ENCODE assay signal across 8 mouse cellular contexts in genomic region chr5:48889395-48890194, GRCm38 (mm10).
DNase-seq lines count a peak whose midpoint lies in the region; ATAC-seq and TF ChIP-seq lines count a peak whose summit lies in the region.

No protein-coding gene starts in this region.

- ATAC-seq in heart, postnatal 0 days (ENCODE audit: insufficient read depth, low read depth) = no peak
- peak; percentile 72 for ATAC-seq in cerebellum, adult (ENCODE audit: insufficient number of reproducible peaks, low FRiP score, low TSS enrichment)
- ATAC-seq in forebrain, embryonic 13.5 days = peak; percentile 94
- peak; percentile 78 for ATAC-seq in midbrain, embryonic 14.5 days (ENCODE audit: low FRiP score, low TSS enrichment)

- H3K27ac ChIP-seq in heart, postnatal 0 days (ENCODE audit: low read depth) = no peak overlapping the region
- H3K27ac ChIP-seq in forebrain, embryonic 13.5 days = no peak overlapping the region
- 0 out of 2 replicates have a peak overlapping the region, but pooled peaks have one; percentile 53 for H3K27ac ChIP-seq in midbrain, embryonic 14.5 days (replicated peaks; ENCODE audit: low read depth, low read length)

- H3K4me1 ChIP-seq in heart, postnatal 0 days (ENCODE audit: control insufficient read depth, insufficient read depth) = no peaks in the 10 kb centered on the region
- 0 out of 2 replicates have a peak, but pooled peaks cover 3% of the 10 kb centered on the region for H3K4me1 ChIP-seq in forebrain, embryonic 13.5 days
- 0 out of 2 replicates have a peak, but pooled peaks cover 3% of the 10 kb centered on the region for H3K4me1 ChIP-seq in midbrain, embryonic 14.5 days (ENCODE audit: control insufficient read depth, insufficient read depth, low read length)

- intact Hi-C loops in heart, postnatal 36 days (cut with DNase I) = no loop called here
- intact Hi-C loops in left cerebral cortex, postnatal 36 days (cut with DNase I) = no loop called here

- H3K4me3 ChIP-seq in heart, postnatal 0 days (ENCODE audit: low read depth, low read length) = no peak overlapping the region
- H3K4me3 ChIP-seq in forebrain, embryonic 13.5 days = peak overlapping the region; percentile 37
- peak overlapping the region; percentile 35 for H3K4me3 ChIP-seq in midbrain, embryonic 14.5 days (replicated peaks; ENCODE audit: low read depth, low read length)

- TF ChIP-seq EP300 in heart, postnatal 0 days (IDR thresholded peaks at IDR 0.05; ENCODE audit: low read depth) = no peak

- H3K9me3 ChIP-seq in heart, postnatal 0 days (replicated peaks; ENCODE audit: control insufficient read depth, low read length) = no peaks in the 10 kb centered on the region
- no peaks in the 10 kb centered on the region for H3K9me3 ChIP-seq in forebrain, embryonic 13.5 days (replicated peaks)
- H3K9me3 ChIP-seq in midbrain, embryonic 14.5 days (ENCODE audit: control insufficient read depth, low read length) = no peaks in the 10 kb centered on the region

- no peak for DNase-seq in heart, postnatal 0 days (ENCODE audit: low spot score)
- no peak for DNase-seq in heart, postnatal 36 days
- DNase-seq in left cerebral cortex, postnatal 36 days (ENCODE audit: low spot score in 2 of 2) = peak; percentile 16 to 24
- peak; percentile 78 for DNase-seq in midbrain, embryonic 14.5 days
- DNase-seq in testis, postnatal 14 days (ENCODE audit: low spot score) = peak; percentile 13
- DNase-seq in urinary bladder, postnatal 36 days (ENCODE audit: low spot score in 2 of 2) = no peak

- no peak overlapping the region for H3K9ac ChIP-seq in heart, postnatal 0 days (replicated peaks; ENCODE audit: low read depth, low read length)
- H3K9ac ChIP-seq in forebrain, embryonic 13.5 days = peak overlapping the region; percentile 54
- peak overlapping the region; percentile 45 for H3K9ac ChIP-seq in midbrain, embryonic 14.5 days (replicated peaks; ENCODE audit: low read length)

- H3K4me2 ChIP-seq in heart, postnatal 0 days (ENCODE audit: low read depth, low read length) = peak overlapping the region; percentile 33
- H3K4me2 ChIP-seq in forebrain, embryonic 13.5 days = peak overlapping the region; percentile 62
- peak overlapping the region; percentile 65 for H3K4me2 ChIP-seq in midbrain, embryonic 14.5 days (ENCODE audit: low read length)

- 9% methylated on average over 18 of the region's 18 CpGs for WGBS in heart, postnatal 0 days
- WGBS in forebrain, embryonic 13.5 days = 4% methylated on average over 18 of the region's 18 CpGs
- WGBS in midbrain, embryonic 14.5 days = under 1% methylated on average over 18 of the region's 18 CpGs

- H3K27me3 ChIP-seq in heart, postnatal 0 days (ENCODE audit: control insufficient read depth, insufficient read depth, low read length) = no peaks in the 10 kb centered on the region
- H3K27me3 ChIP-seq in forebrain, embryonic 13.5 days = no peaks in the 10 kb centered on the region
- no peaks in the 10 kb centered on the region for H3K27me3 ChIP-seq in midbrain, embryonic 14.5 days (ENCODE audit: control insufficient read depth, insufficient read depth, low read length)

- H3K36me3 ChIP-seq in heart, postnatal 0 days (replicated peaks; ENCODE audit: control insufficient read depth, insufficient read depth, low read length) = no peaks in the 10 kb centered on the region
- no peaks in the 10 kb centered on the region for H3K36me3 ChIP-seq in forebrain, embryonic 13.5 days (ENCODE audit: poor library complexity, severe bottlenecking)
- no peaks in the 10 kb centered on the region for H3K36me3 ChIP-seq in midbrain, embryonic 14.5 days (ENCODE audit: control insufficient read depth, insufficient read depth, low read length)

- TF ChIP-seq CTCF in heart, postnatal 0 days (IDR thresholded peaks at IDR 0.05; ENCODE audit: low read depth) = no peak

Comparison
In these comparisons a context has a peak if more than half of its experiments do, and no peak if none do; other contexts are left out.
1. DNase-seq: peak in left cerebral cortex, postnatal 36 days (2 of 2), midbrain, embryonic 14.5 days (single experiment) and testis, postnatal 14 days (single experiment); none in heart, postnatal 0 days (single experiment), heart, postnatal 36 days (0 of 2) and urinary bladder, postnatal 36 days (0 of 2).
2. Peak in every context shown above with its lines, with median percentiles within 50 percentile points of each other: H3K4me2 ChIP-seq.